ENCODE assay signal across 38 mouse cellular contexts in genomic region chr14:32162231-32162630, GRCm38 (mm10). TPM values are rescaled to one million over a fixed set of nuclear protein-coding genes. Genes with fewer than 3 reads are reported as not detected.
DNase-seq lines count a peak whose midpoint lies in the region; ATAC-seq and TF ChIP-seq lines count a peak whose summit lies in the region.
"Had no signal": no experiment of that assay in that cellular context is flagged by ENCODE, and none has a peak within 500 bp of the region (broad histone marks: within the 10 kb centered on the region; RNA-seq: fewer than 3 reads in every experiment).

No protein-coding gene starts in this region.

- no peak overlapping the region for H3K27ac ChIP-seq in midbrain, embryonic 11.5 days (ENCODE audit: low read depth, low read length)
- no peak overlapping the region for H3K27ac ChIP-seq in midbrain, embryonic 15.5 days
- peak overlapping the region; percentile 97 for H3K27ac ChIP-seq in liver, embryonic 12.5 days
- peak overlapping the region; percentile 99; the same call in 1 of the 2 replicates for H3K27ac ChIP-seq in liver, postnatal 0 days (ENCODE audit: low read depth)
- H3K27ac ChIP-seq: embryonic facial prominence, embryonic 10.5 days; embryonic facial prominence, embryonic 15.5 days; forebrain, embryonic 12.5 days; kidney, embryonic 15.5 days; layer of hippocampus, adult 2 months; midbrain, embryonic 10.5 days; neural tube, embryonic 12.5 days had no signal

- no peak for TF ChIP-seq EP300 in liver, postnatal 0 days (IDR thresholded peaks at IDR 0.05; ENCODE audit: low read depth)

- H3K36me3 ChIP-seq in midbrain, embryonic 11.5 days (ENCODE audit: control insufficient read depth, insufficient read depth, low read length) = no peaks in the 10 kb centered on the region
- no peaks in the 10 kb centered on the region for H3K36me3 ChIP-seq in midbrain, embryonic 15.5 days (replicated peaks)
- H3K36me3 ChIP-seq in liver, embryonic 12.5 days = peaks cover 10% of the 10 kb centered on the region; the same call in 1 of the 2 replicates
- H3K36me3 ChIP-seq in liver, postnatal 0 days (replicated peaks; ENCODE audit: insufficient read depth, low read length) = 0 out of 2 replicates have a peak, but pooled peaks cover 3% of the 10 kb centered on the region
- H3K36me3 ChIP-seq: embryonic facial prominence, embryonic 10.5 days; embryonic facial prominence, embryonic 15.5 days; forebrain, embryonic 12.5 days; kidney, embryonic 15.5 days; midbrain, embryonic 10.5 days; neural tube, embryonic 12.5 days had no signal

- H3K9ac ChIP-seq in midbrain, embryonic 11.5 days (ENCODE audit: low read length) = no peak overlapping the region
- H3K9ac ChIP-seq in midbrain, embryonic 15.5 days = no peak overlapping the region
- H3K9ac ChIP-seq in liver, embryonic 12.5 days = peak overlapping the region; percentile 94
- peak overlapping the region; percentile 99; the same call in 1 of the 2 replicates for H3K9ac ChIP-seq in liver, postnatal 0 days (replicated peaks)
- H3K9ac ChIP-seq: embryonic facial prominence, embryonic 15.5 days; forebrain, embryonic 12.5 days; kidney, embryonic 15.5 days had no signal

- peak; percentile 79 for DNase-seq in heart, adult 11 months
- no peak for DNase-seq in heart, adult 9 months (ENCODE audit: low spot score in 2 of 2)
- DNase-seq in midbrain, embryonic 11.5 days (ENCODE audit: low spot score, missing footprints) = peak; percentile 66
- no peak for DNase-seq in liver, postnatal 0 days
- no peak for DNase-seq in layer of hippocampus, adult 8-10 months (ENCODE audit: low spot score in 2 of 2)
- no peak for DNase-seq in thymus, postnatal 4 days
- DNase-seq: adrenal gland, adult 2 months; adrenal gland, postnatal 36 days; cerebellum, adult 8-10 months; cerebellum, postnatal 25 days; gastrocnemius, postnatal 10 days; heart, postnatal 14 days; kidney, adult 18-20 months; kidney, postnatal 36 days; layer of hippocampus, postnatal 36 days; lung, postnatal 4 days had no signal

- no peaks in the 10 kb centered on the region for H3K9me3 ChIP-seq in midbrain, embryonic 11.5 days (ENCODE audit: control insufficient read depth, low read length)
- H3K9me3 ChIP-seq in midbrain, embryonic 15.5 days = no peaks in the 10 kb centered on the region
- no peaks in the 10 kb centered on the region for H3K9me3 ChIP-seq in liver, embryonic 12.5 days (replicated peaks)
- no peaks in the 10 kb centered on the region for H3K9me3 ChIP-seq in liver, postnatal 0 days (ENCODE audit: low read length)
- H3K9me3 ChIP-seq: embryonic facial prominence, embryonic 10.5 days; embryonic facial prominence, embryonic 15.5 days; forebrain, embryonic 12.5 days; kidney, embryonic 15.5 days; midbrain, embryonic 10.5 days; neural tube, embryonic 12.5 days had no signal

- TF ChIP-seq CTCF in liver, postnatal 0 days (IDR thresholded peaks at IDR 0.05; ENCODE audit: low read depth) = no peak

- H3K4me1 ChIP-seq in midbrain, embryonic 11.5 days (ENCODE audit: control insufficient read depth, insufficient read depth, low read length) = peaks cover 17% of the 10 kb centered on the region
- peaks cover 41% of the 10 kb centered on the region for H3K4me1 ChIP-seq in midbrain, embryonic 15.5 days
- peaks cover 78% of the 10 kb centered on the region for H3K4me1 ChIP-seq in liver, embryonic 12.5 days
- H3K4me1 ChIP-seq in liver, postnatal 0 days (ENCODE audit: insufficient read depth) = peaks cover 49% of the 10 kb centered on the region

- 93% methylated on average over 5 of the region's 5 CpGs for WGBS in midbrain, embryonic 11.5 days
- WGBS in midbrain, embryonic 15.5 days = 96% methylated on average over 5 of the region's 5 CpGs
- 82% methylated on average over 5 of the region's 5 CpGs for WGBS in liver, embryonic 12.5 days (ENCODE audit: insufficient replicate concordance)
- WGBS in liver, postnatal 0 days (ENCODE audit: insufficient replicate concordance) = 84% methylated on average over 5 of the region's 5 CpGs

- no peak for ATAC-seq in midbrain, embryonic 11.5 days (ENCODE audit: low FRiP score)
- ATAC-seq in midbrain, embryonic 15.5 days (replicated peaks) = no peak
- ATAC-seq in liver, embryonic 12.5 days = no peak
- no peak for ATAC-seq in liver, postnatal 0 days
- ATAC-seq: activated CD4-positive, CD25-positive, alpha-beta regulatory T cell, adult 4 months; hindbrain, embryonic 16.5 days; lung, postnatal 0 days had no signal

- no peaks in the 10 kb centered on the region for H3K27me3 ChIP-seq in midbrain, embryonic 11.5 days (ENCODE audit: control insufficient read depth, insufficient read depth, low read length)
- no peaks in the 10 kb centered on the region for H3K27me3 ChIP-seq in midbrain, embryonic 15.5 days (replicated peaks)
- no peaks in the 10 kb centered on the region for H3K27me3 ChIP-seq in liver, embryonic 12.5 days (replicated peaks)
- no peaks in the 10 kb centered on the region for H3K27me3 ChIP-seq in liver, postnatal 0 days (ENCODE audit: insufficient read depth, low read length)
- H3K27me3 ChIP-seq: CH12.LX; embryonic facial prominence, embryonic 15.5 days; forebrain, embryonic 12.5 days; kidney, embryonic 15.5 days; neural tube, embryonic 12.5 days had no signal

- H3K4me3 ChIP-seq in midbrain, embryonic 11.5 days (ENCODE audit: low read depth, low read length) = no peak overlapping the region
- no peak overlapping the region for H3K4me3 ChIP-seq in midbrain, embryonic 15.5 days
- peak overlapping the region; percentile 92 for H3K4me3 ChIP-seq in liver, embryonic 12.5 days
- peak overlapping the region; percentile 89 for H3K4me3 ChIP-seq in liver, postnatal 0 days (ENCODE audit: low read depth, low read length)
- H3K4me3 ChIP-seq: embryonic facial prominence, embryonic 10.5 days; forebrain, embryonic 12.5 days; kidney, embryonic 15.5 days; layer of hippocampus, adult 2 months; midbrain, embryonic 10.5 days; myocyte; neural tube, embryonic 12.5 days had no signal

- H3K4me2 ChIP-seq in midbrain, embryonic 11.5 days = no peak overlapping the region
- no peak overlapping the region for H3K4me2 ChIP-seq in midbrain, embryonic 15.5 days
- H3K4me2 ChIP-seq in liver, embryonic 12.5 days = peak overlapping the region; percentile 89
- H3K4me2 ChIP-seq in liver, postnatal 0 days (ENCODE audit: low read depth, low read length) = peak overlapping the region; percentile 79
- H3K4me2 ChIP-seq: embryonic facial prominence, embryonic 15.5 days; forebrain, embryonic 12.5 days; kidney, embryonic 15.5 days; neural tube, embryonic 12.5 days had no signal

RNA-seq across cellular contexts. Expression of gene Ncoa4, which starts 2.6 kb away (rescaled TPM):
- polyA plus RNA-seq in midbrain, embryonic 11.5 days (2014; fragmentation: Nextera tagmentation; extraction: Ambion mirVana) = 106 and 111 TPM in 2 replicates
- 104 and 106 TPM in 2 replicates for polyA plus RNA-seq in midbrain, embryonic 15.5 days (2015; fragmentation: Nextera tagmentation; extraction: Ambion mirVana)
- polyA plus RNA-seq in liver, embryonic 12.5 days (2016; fragmentation: Nextera tagmentation; extraction: Ambion mirVana) = 289 and 291 TPM in 2 replicates
- polyA plus RNA-seq in liver, postnatal 0 days (2015; fragmentation: Nextera tagmentation; extraction: Ambion mirVana) = 126 and 141 TPM in 2 replicates
- total RNA-seq in layer of hippocampus, adult 8-10 months (2022) = 100 to 1,000 TPM; 101 to 113 (median 110) TPM

RNA-seq across cellular contexts. Expression of gene Msmb, which starts 20.4 kb away (rescaled TPM):
- polyA plus RNA-seq in midbrain, embryonic 11.5 days (2014; fragmentation: Nextera tagmentation; extraction: Ambion mirVana) = not detected in 2 replicates
- polyA plus RNA-seq in midbrain, embryonic 15.5 days (2015; fragmentation: Nextera tagmentation; extraction: Ambion mirVana) = not detected in 2 replicates
- polyA plus RNA-seq in liver, embryonic 12.5 days (2016; fragmentation: Nextera tagmentation; extraction: Ambion mirVana) = 0.36 and 0.50 TPM in 2 replicates
- polyA plus RNA-seq in liver, postnatal 0 days (2015; fragmentation: Nextera tagmentation; extraction: Ambion mirVana) = 0.22 and 0.44 TPM in 2 replicates
- total RNA-seq in layer of hippocampus, adult 8-10 months (2022) = not detected
- total RNA-seq: adrenal gland, adult 2 months; adrenal gland, postnatal 36 days; CH12.LX; ES-E14; gastrocnemius, postnatal 10 days; granulocyte monocyte progenitor cell, adult 5-6 weeks; heart, postnatal 14 days; layer of hippocampus, adult 2 months; layer of hippocampus, postnatal 36 days; left cerebral cortex, postnatal 14 days; midbrain, postnatal 0 days had no signal
- polyA plus RNA-seq: adrenal gland, adult 2 months; C2C12; embryonic facial prominence, embryonic 10.5 days; embryonic facial prominence, embryonic 15.5 days; forebrain, embryonic 12.5 days; heart, embryonic 14.5 days; hindbrain, embryonic 11.5 days; hindbrain, embryonic 16.5 days; kidney, embryonic 15.5 days; limb, embryonic 11.5 days; lung, postnatal 0 days; midbrain, embryonic 10.5 days; midbrain, postnatal 0 days; myocyte; neural tube, embryonic 12.5 days had no signal

RNA-seq across cellular contexts. Expression of gene Timm23, which starts 39.5 kb away (rescaled TPM):
- polyA plus RNA-seq in midbrain, embryonic 11.5 days (2014; fragmentation: Nextera tagmentation; extraction: Ambion mirVana) = 271 and 283 TPM in 2 replicates
- polyA plus RNA-seq in midbrain, embryonic 15.5 days (2015; fragmentation: Nextera tagmentation; extraction: Ambion mirVana) = 204 and 211 TPM in 2 replicates
- polyA plus RNA-seq in liver, embryonic 12.5 days (2016; fragmentation: Nextera tagmentation; extraction: Ambion mirVana) = 280 and 286 TPM in 2 replicates
- 211 and 219 TPM in 2 replicates for polyA plus RNA-seq in liver, postnatal 0 days (2015; fragmentation: Nextera tagmentation; extraction: Ambion mirVana)
- 10 to 100 TPM; 55.7 to 79.0 (median 66.2) TPM for total RNA-seq in layer of hippocampus, adult 8-10 months (2022)

RNA-seq across cellular contexts. Expression of gene Parg, which starts 39.5 kb away (rescaled TPM):
- 66.1 and 70.1 TPM in 2 replicates for polyA plus RNA-seq in midbrain, embryonic 11.5 days (2014; fragmentation: Nextera tagmentation; extraction: Ambion mirVana)
- polyA plus RNA-seq in midbrain, embryonic 15.5 days (2015; fragmentation: Nextera tagmentation; extraction: Ambion mirVana) = 35.8 and 36.5 TPM in 2 replicates
- 22.7 and 26.1 TPM in 2 replicates for polyA plus RNA-seq in liver, embryonic 12.5 days (2016; fragmentation: Nextera tagmentation; extraction: Ambion mirVana)
- 7.0 and 7.4 TPM in 2 replicates for polyA plus RNA-seq in liver, postnatal 0 days (2015; fragmentation: Nextera tagmentation; extraction: Ambion mirVana)
- total RNA-seq in layer of hippocampus, adult 8-10 months (2022) = 10 to 100 TPM; 37.5 to 47.8 (median 40.3) TPM

Comparison
In these comparisons a context has a peak if more than half of its experiments do, and no peak if none do; other contexts are left out.
1. DNase-seq: peak in heart, adult 11 months (single experiment) and midbrain, embryonic 11.5 days (single experiment); none in heart, adult 9 months (0 of 2), liver, postnatal 0 days (single experiment), layer of hippocampus, adult 8-10 months (0 of 2) and thymus, postnatal 4 days (single experiment).
2. H3K27ac ChIP-seq: peak in liver, embryonic 12.5 days (single experiment) and liver, postnatal 0 days (single experiment); none in midbrain, embryonic 11.5 days (single experiment) and midbrain, embryonic 15.5 days (single experiment).
3. H3K4me2 ChIP-seq: peak in liver, embryonic 12.5 days (single experiment) and liver, postnatal 0 days (single experiment); none in midbrain, embryonic 11.5 days (single experiment) and midbrain, embryonic 15.5 days (single experiment).
4. H3K4me3 ChIP-seq: peak in liver, embryonic 12.5 days (single experiment) and liver, postnatal 0 days (single experiment); none in midbrain, embryonic 11.5 days (single experiment) and midbrain, embryonic 15.5 days (single experiment).
5. H3K9ac ChIP-seq: peak in liver, embryonic 12.5 days (single experiment) and liver, postnatal 0 days (single experiment); none in midbrain, embryonic 11.5 days (single experiment) and midbrain, embryonic 15.5 days (single experiment).